Mouse (Mus musculus): Measurements from ENCODE around the gene Degs2.

GRCm38 (mm10) chr12:108701221-108701620 is 894 bp downstream of the Degs2 start:
- TF ChIP-seq POLR2A (IDR thresholded peaks at IDR 0.05; ENCODE audit: control insufficient read depth, low read depth, low read length) (no peak), CTCF (IDR thresholded peaks at IDR 0.05; ENCODE audit: control insufficient read depth, insufficient read depth, insufficient replicate concordance, low read depth, low read length) (no peak)

All from testis, adult 2 months (tissue).